Mouse (Mus musculus): Measurements from ENCODE around the gene Synj2. TPM values are rescaled to one million over a fixed set of nuclear protein-coding genes. Genes with fewer than 3 reads are reported as not detected.

Gene Synj2
- polyA plus RNA-seq, 1 experiment from 2014 or later, result 2.5 TPM

DNA sequence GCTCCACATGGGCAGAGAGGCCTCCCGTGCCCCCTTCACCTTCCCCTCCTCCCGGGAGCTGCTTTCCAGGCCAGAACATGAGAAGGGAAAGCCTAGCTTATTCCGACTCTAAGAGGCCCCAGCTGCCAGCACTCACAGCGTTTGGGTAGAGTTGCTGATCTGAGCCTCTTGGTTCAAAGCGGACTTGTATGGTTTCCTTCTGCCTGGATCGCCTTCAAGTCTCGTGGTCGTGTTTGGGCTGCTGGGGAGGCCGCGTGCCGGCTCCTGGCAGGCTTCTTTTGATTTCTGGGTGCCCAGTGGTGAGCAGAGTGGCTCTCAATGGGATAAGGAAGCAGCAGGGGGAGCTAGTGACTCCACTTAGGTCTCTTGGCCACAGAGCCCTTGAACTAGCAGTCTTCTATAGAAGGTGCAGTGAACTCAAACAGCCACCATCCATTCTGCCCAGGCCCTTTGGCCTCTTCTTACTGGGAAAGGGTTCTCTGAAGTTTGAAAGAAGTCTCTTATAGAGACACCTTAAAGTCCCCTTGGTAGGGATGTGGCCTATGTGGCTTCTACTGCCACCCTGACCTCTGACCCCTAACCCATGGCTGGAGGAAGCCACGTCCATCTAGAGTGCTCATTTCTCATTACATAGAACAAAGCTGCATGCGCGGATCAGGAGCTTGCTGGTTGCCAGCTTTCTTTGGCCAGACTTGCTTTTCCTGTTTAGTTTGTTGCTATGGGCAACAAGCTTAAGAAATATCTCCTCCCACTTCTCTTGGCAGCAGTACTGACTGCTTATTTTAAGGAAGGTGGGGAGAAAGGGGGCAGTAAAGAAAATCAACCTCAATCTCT lies 64.8 kb downstream of the Synj2 start:
- Histone ChIP-seq H3K4me3 (no peak overlapping the region), H3K9me3 (no peaks in the 10 kb centered on the region), H3K27ac (peak overlapping the region; percentile 75), H3K36me3 (no peaks in the 10 kb centered on the region), H3K4me1 (peaks cover 17% of the 10 kb centered on the region), H3K4me2 (replicated peaks) (peak overlapping the region; percentile 31), H3K9ac (no peak overlapping the region), H3K27me3 (no peaks in the 10 kb centered on the region)
- 27% methylated on average over 14 of the region's 14 CpGs for whole genome bisulfite sequencing
- peak; percentile 29 for ATAC-seq (ENCODE audit: insufficient number of reproducible peaks, insufficient read depth, low FRiP score, low TSS enrichment)

DNA sequence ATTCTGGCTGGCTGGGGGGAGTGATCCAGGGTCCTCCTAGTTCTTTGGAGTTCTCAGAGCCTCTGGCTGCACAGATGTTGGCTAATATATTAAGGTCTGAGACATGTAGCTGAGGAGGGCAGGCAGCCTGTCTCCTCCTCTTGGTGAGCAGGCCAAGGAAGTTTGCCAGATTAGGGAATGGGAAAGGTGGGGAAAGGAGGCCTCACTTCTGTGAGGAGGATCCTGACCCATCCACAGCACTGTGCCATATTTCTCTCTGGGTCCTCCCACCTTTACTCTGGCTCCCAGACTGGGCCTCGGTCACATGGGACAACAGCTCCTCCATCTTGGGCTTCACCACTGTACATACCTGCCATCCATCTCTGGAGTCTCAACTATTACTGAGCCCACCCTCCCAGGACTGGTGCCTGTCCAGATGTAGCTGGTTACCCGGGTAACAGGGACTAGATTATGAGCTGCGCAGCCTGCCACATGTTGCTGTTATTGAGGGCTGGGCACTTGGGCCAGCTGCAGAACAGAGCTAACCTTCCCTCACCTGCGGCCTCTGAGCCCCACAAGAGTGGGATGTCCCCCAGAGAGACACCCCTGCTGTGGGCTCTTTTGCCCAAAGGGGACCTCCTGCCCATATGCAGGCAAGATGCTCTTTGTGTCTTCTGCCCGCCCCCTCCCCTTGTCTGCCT lies 66.2 kb downstream of the Synj2 start:
- Histone ChIP-seq H3K27me3 (no peaks in the 10 kb centered on the region), H3K27ac (no peak overlapping the region), H3K4me1 (peaks cover 17% of the 10 kb centered on the region), H3K9me3 (no peaks in the 10 kb centered on the region), H3K36me3 (no peaks in the 10 kb centered on the region), H3K4me2 (replicated peaks) (no peak overlapping the region), H3K4me3 (no peak overlapping the region), H3K9ac (no peak overlapping the region)
- no peak for ATAC-seq (ENCODE audit: insufficient number of reproducible peaks, insufficient read depth, low FRiP score, low TSS enrichment)
- WGBS, result 83% methylated on average over 5 of the region's 5 CpGs

DNA sequence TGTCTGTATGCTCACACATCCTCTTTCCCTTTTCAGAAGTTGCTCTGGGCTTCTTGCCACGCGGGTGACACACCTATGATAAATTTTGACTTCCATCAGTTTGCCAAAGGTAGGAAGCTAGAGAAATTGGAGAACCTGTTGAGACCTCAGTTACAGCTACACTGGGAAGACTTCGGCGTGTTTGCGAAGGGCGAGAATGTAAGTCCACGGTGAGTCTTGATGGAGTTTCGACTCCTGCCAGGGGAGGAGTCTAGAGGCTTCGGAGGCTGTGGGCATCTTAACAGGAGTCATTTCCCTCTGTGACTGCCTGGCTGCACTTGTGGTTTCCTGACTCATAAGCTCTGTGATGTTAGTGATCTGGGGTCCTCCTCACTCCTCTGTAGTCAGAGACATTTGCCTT lies 66.8 kb downstream of the Synj2 start:
- Histone ChIP-seq H3K27me3 (no peaks in the 10 kb centered on the region), H3K9ac (no peak overlapping the region), H3K4me1 (peaks cover 17% of the 10 kb centered on the region), H3K36me3 (no peaks in the 10 kb centered on the region), H3K27ac (no peak overlapping the region), H3K4me3 (no peak overlapping the region), H3K4me2 (replicated peaks) (no peak overlapping the region), H3K9me3 (no peaks in the 10 kb centered on the region)
- no peak for ATAC-seq (ENCODE audit: insufficient number of reproducible peaks, insufficient read depth, low FRiP score, low TSS enrichment)
- WGBS, result 86% methylated on average over 9 of the region's 9 CpGs

DNA sequence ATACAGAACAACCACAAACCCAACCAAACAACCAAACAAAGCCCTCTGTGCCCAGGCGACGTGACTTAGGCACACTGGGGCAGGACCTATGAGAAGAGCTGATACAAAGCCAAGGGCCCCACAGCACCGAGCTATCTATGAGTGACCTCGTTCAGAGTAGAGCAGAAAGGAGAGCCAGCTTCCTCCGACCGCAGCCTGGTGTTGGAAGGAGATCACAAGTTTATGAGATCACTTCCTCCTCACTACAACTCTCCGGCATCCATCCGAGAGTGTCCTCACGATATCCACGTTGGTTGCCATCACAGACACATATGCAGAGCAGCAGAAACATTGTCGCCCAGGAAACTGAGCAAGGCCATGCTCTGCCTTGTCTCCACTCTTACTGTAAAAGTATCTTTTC lies 67.5 kb downstream of the Synj2 start:
- Histone ChIP-seq H3K9me3 (no peaks in the 10 kb centered on the region), H3K36me3 (no peaks in the 10 kb centered on the region), H3K27me3 (no peaks in the 10 kb centered on the region), H3K9ac (no peak overlapping the region), H3K4me3 (no peak overlapping the region), H3K4me1 (peaks cover 17% of the 10 kb centered on the region), H3K27ac (no peak overlapping the region), H3K4me2 (replicated peaks) (no peak overlapping the region)
- 86% methylated on average over 11 of the region's 11 CpGs for WGBS
- no peak for ATAC-seq (ENCODE audit: insufficient number of reproducible peaks, insufficient read depth, low FRiP score, low TSS enrichment)

DNA sequence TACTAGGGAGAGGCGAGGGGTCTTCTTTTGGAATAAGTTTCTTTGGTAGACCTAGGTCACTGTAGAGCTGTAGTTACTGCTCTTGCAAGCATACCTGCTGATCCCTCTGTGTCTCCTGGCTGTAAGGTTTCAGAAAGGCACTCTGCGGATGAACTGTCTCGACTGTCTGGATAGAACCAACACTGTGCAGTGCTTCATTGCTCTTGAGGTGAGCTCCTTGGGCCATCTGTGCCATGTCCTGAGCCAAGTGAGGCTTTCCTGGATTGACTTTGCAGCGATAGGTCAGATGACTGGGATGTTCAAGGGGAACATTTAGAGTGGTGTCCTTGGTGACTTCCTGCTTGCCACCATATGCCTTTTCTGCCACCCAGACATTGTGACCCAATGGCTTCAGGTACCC lies 68.5 kb downstream of the Synj2 start:
- Histone ChIP-seq H3K27ac (no peak overlapping the region), H3K36me3 (no peaks in the 10 kb centered on the region), H3K4me3 (no peak overlapping the region), H3K9me3 (no peaks in the 10 kb centered on the region), H3K9ac (no peak overlapping the region), H3K4me2 (replicated peaks) (no peak overlapping the region), H3K4me1 (peaks cover 17% of the 10 kb centered on the region), H3K27me3 (no peaks in the 10 kb centered on the region)
- ATAC-seq (ENCODE audit: insufficient number of reproducible peaks, insufficient read depth, low FRiP score, low TSS enrichment), result no peak
- WGBS, result 88% methylated on average over 4 of the region's 4 CpGs

DNA sequence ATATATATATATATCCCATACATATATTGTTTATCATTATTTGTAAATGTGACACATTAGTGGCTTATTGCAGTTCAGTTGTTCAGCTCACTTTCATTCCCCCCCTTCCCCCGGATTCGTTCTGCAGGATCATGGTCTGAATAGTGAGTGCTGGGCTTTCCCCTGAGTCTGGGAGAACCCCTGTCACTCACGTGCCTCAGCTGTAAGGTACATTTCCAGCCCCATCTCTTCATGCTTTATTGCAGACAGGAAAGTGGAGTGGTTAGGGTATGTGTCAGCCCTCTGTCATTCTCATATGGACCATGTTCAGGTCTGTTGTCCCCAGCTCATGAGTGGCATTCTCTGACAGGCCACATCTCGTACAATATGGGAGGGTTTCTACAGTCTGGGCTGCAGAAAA lies 72.0 kb downstream of the Synj2 start:
- WGBS, result 73% methylated on average over 4 of the region's 4 CpGs
- no peak overlapping the region for H3K4me2 ChIP-seq (replicated peaks)
- no peak for ATAC-seq (ENCODE audit: insufficient number of reproducible peaks, insufficient read depth, low FRiP score, low TSS enrichment)
- no peaks in the 10 kb centered on the region for H3K4me1 ChIP-seq
- no peak overlapping the region for H3K27ac ChIP-seq
- H3K9me3 ChIP-seq, result no peaks in the 10 kb centered on the region
- no peaks in the 10 kb centered on the region for H3K27me3 ChIP-seq
- no peaks in the 10 kb centered on the region for H3K36me3 ChIP-seq
- no peak overlapping the region for H3K4me3 ChIP-seq
- no peak overlapping the region for H3K9ac ChIP-seq

DNA sequence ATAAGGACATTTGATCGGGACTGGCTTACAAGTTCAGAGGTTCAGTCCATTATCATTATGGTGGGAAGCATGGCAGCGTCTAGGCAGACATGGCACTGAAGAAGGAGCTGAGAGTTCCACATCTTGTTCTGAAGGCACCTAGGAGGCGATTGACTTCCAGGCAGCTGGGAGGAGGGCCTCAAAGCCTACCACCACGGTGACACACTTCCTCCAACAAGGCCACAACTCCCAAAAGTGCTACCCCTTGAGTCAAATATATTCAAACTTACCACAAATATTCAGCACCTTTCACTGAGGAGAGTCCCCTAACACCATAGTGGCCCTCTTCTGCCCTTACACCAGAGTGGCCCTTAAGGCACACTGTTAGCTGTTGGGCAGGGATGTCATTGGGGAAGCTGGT lies 73.9 kb downstream of the Synj2 start:
- H3K9me3 ChIP-seq, result no peaks in the 10 kb centered on the region
- no peaks in the 10 kb centered on the region for H3K36me3 ChIP-seq
- ATAC-seq (ENCODE audit: insufficient number of reproducible peaks, insufficient read depth, low FRiP score, low TSS enrichment), result no peak
- H3K9ac ChIP-seq, result no peak overlapping the region
- no peaks in the 10 kb centered on the region for H3K27me3 ChIP-seq
- no peak overlapping the region for H3K4me2 ChIP-seq (replicated peaks)
- H3K27ac ChIP-seq, result no peak overlapping the region
- no peak overlapping the region for H3K4me3 ChIP-seq
- H3K4me1 ChIP-seq, result no peaks in the 10 kb centered on the region
- WGBS, result 89% methylated on average over 4 of the region's 4 CpGs

DNA sequence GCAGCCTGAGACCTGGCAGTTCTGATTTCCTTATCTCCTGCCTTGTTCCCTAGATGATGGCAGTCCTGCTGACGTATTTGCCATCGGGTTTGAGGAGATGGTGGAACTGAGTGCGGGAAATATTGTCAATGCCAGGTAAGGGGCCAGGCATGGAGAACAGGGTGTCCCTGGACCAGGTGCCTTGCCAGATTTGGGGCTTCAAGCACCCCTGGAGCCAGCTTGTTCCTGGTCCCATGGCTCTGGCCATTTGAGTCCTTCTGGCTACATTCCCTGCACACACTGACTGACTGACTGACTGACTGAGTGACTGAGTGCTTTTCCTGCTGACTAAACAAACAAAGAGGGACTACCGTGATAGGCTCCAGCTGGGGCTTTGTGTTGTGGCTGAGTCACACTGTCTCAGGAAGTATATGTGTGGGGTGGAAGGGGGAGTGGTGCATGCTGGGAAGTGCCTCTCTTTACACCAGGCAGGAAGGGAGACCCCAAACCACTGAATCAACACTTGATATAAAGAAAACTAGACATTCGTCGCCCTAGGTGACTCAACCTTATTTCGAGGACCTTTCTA lies 75.2 kb downstream of the Synj2 start:
- ATAC-seq (ENCODE audit: insufficient number of reproducible peaks, insufficient read depth, low FRiP score, low TSS enrichment), result peak; percentile 70; the same call in 1 of the 2 replicates
- H3K27ac ChIP-seq, result no peak overlapping the region

DNA sequence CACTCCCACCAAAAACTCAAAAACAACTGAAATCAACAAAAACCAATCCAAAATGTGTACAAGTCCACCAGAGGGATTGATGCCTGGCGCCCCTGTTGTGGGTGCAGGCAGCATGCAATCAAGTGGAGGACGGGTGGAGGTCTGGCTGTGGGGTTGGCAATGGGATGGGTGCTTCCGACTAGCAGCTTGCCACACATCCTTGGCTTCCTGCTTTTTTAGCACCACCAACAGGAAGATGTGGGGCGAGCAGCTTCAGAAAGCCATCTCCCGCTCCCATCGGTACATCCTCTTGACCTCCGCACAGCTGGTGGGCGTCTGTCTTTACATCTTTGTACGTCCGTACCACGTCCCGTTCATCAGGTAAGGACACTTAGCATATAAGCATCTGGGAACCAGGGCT lies 76.2 kb downstream of the Synj2 start:
- Histone ChIP-seq H3K9me3 (no peaks in the 10 kb centered on the region), H3K4me1 (no peaks in the 10 kb centered on the region), H3K36me3 (no peaks in the 10 kb centered on the region), H3K4me2 (replicated peaks) (no peak overlapping the region), H3K9ac (no peak overlapping the region), H3K27ac (no peak overlapping the region), H3K4me3 (no peak overlapping the region), H3K27me3 (no peaks in the 10 kb centered on the region)
- no peak for ATAC-seq (ENCODE audit: insufficient number of reproducible peaks, insufficient read depth, low FRiP score, low TSS enrichment)
- 46% methylated on average over 12 of the region's 12 CpGs for WGBS

More for the DNA sequence above, 75.2 kb downstream of the Synj2 start:
- H3K4me3 ChIP-seq, result no peak overlapping the region
- H3K9me3 ChIP-seq, result no peaks in the 10 kb centered on the region
- H3K4me2 ChIP-seq (replicated peaks), result no peak overlapping the region
- no peak overlapping the region for H3K9ac ChIP-seq
- H3K4me1 ChIP-seq, result no peaks in the 10 kb centered on the region
- no peaks in the 10 kb centered on the region for H3K36me3 ChIP-seq
- no peaks in the 10 kb centered on the region for H3K27me3 ChIP-seq
- 68% methylated on average over 7 of the region's 7 CpGs for WGBS

DNA sequence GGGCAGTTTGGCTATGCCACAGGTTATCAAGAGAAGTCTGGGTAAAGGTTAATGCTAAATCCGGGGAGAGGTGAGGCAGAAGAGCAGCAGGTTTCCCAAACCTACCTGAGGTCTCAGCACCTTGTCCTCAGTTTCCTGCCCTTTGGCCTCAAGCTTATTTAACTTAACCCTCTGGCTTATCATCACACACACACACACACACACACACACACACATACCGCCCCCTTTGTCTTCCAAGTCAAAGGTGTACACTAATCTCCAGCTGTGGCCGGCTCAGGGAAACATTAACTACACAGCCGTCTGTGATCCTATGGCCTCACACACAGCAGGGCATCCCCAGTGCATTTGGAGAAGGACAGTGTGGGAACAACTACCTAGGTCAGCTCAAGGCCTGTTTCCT lies 77.3 kb downstream of the Synj2 start:
- no peak overlapping the region for H3K27ac ChIP-seq
- no peaks in the 10 kb centered on the region for H3K27me3 ChIP-seq
- H3K4me2 ChIP-seq (replicated peaks), result no peak overlapping the region
- H3K36me3 ChIP-seq, result no peaks in the 10 kb centered on the region
- H3K9me3 ChIP-seq, result no peaks in the 10 kb centered on the region
- H3K4me3 ChIP-seq, result no peak overlapping the region
- H3K9ac ChIP-seq, result no peak overlapping the region
- no peaks in the 10 kb centered on the region for H3K4me1 ChIP-seq
- WGBS, result 71% methylated on average over 4 of the region's 4 CpGs
- ATAC-seq (ENCODE audit: insufficient number of reproducible peaks, insufficient read depth, low FRiP score, low TSS enrichment), result no peak

DNA sequence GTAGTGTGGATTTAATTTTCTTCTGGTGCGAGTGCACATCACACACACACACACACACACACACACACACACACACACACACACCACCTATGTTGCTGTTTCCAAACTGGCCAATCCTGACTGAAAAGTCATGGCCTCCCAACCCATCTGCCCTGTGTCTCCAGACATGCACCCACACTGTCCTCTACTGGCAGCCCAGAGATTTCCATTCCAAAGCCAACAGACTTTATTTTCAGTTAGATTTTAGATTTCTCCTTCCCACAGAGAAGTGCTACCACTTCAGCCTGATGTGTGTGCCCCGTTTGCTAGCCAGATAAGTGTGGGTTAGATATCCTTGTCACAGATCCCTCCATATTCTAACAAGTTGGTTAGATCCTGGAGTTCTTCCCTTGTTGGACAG lies 78.7 kb downstream of the Synj2 start:
- H3K36me3 ChIP-seq, result no peaks in the 10 kb centered on the region
- H3K9ac ChIP-seq, result no peak overlapping the region
- H3K27ac ChIP-seq, result no peak overlapping the region
- ATAC-seq (ENCODE audit: insufficient number of reproducible peaks, insufficient read depth, low FRiP score, low TSS enrichment), result no peak
- H3K4me2 ChIP-seq (replicated peaks), result no peak overlapping the region
- H3K9me3 ChIP-seq, result no peaks in the 10 kb centered on the region
- WGBS, result 59% methylated on average over 2 of the region's 2 CpGs
- H3K4me3 ChIP-seq, result no peak overlapping the region
- no peaks in the 10 kb centered on the region for H3K4me1 ChIP-seq
- no peaks in the 10 kb centered on the region for H3K27me3 ChIP-seq

DNA sequence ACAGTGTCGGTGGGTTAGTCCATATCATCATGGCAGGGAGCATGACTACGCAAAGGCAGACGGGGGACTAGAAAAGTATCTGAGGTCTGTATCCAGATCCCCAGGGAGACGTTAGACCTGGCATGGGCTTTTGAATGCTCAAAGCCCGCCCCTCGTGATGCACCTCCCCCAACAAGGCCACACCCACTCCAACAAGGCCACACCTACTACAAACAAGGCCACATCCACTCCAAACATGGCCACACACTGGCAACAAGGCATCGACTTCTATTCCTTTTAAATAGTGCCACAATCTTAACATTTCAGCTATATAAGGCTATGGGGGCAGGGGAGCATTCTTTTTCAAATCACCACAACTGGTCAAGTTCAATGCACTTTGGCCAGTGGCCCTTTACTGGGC lies 79.6 kb downstream of the Synj2 start:
- WGBS, result 55% methylated on average over 7 of the region's 7 CpGs
- Histone ChIP-seq H3K9me3 (no peaks in the 10 kb centered on the region), H3K27ac (peak overlapping the region; percentile 79; the same call in 1 of the 2 replicates), H3K4me2 (replicated peaks) (peak overlapping the region; percentile 31; the same call in 1 of the 2 replicates), H3K9ac (no peak overlapping the region), H3K4me1 (no peaks in the 10 kb centered on the region), H3K4me3 (no peak overlapping the region), H3K27me3 (no peaks in the 10 kb centered on the region), H3K36me3 (no peaks in the 10 kb centered on the region)
- ATAC-seq (ENCODE audit: insufficient number of reproducible peaks, insufficient read depth, low FRiP score, low TSS enrichment), result no peak
